Mouse (Mus musculus) v-Abl transformed pro-B cells (cell line): ENCODE results near the gene Naga.
"Not testable (repeated sequence)": the region's sequence is repeated elsewhere in the genome, so short reads cannot be mapped to it uniquely, and the experiment has no call there.

Experiments used
- in situ Hi-C, 2 experiments: fragments of 400-800 bp; cut with MboI; formaldehyde crosslinking; loops; one replicate each; pipeline ENCODE4 v1.15.1; 2025; ENCODE audit not compliant: unreplicated experiment in 2 of 2

Gene Naga

DNA sequence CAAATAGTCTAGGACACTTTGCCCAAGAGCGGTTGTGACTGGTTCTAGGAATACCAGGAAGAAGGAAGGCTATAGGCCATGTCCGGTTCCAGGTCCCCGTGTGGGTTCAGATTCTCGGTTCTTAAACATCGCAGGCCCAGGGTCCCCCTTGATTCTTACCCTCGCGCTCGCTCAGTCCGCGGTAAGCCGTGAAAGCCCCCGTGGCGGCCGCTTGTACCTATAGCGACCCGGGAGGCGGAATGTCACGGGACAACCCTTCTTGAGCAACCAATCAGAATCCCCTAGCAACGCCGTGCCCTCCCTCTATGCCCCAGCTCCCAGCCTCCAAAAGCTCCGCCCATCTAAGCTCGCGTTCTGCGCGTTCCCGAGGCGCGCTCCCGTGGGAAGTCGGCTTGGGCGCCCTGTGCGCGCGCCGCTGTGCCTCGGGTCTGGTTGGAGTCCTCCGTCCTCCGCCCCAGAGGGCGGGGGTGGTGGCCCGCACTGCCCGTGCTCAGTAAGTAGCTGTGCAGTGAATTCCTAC is at the start of gene Naga, which contains the start of the genes Pheta2 and Smdt1:
Gene Naga, minus strand, starts transcription at position 333 of the 520 bp plus-strand sequence.
Gene Pheta2, plus strand, starts transcription at position 350 of the 520 bp plus-strand sequence.
Gene Smdt1, plus strand, starts transcription at position 367 of the 520 bp plus-strand sequence.
- in situ Hi-C loops: no loop called here

DNA sequence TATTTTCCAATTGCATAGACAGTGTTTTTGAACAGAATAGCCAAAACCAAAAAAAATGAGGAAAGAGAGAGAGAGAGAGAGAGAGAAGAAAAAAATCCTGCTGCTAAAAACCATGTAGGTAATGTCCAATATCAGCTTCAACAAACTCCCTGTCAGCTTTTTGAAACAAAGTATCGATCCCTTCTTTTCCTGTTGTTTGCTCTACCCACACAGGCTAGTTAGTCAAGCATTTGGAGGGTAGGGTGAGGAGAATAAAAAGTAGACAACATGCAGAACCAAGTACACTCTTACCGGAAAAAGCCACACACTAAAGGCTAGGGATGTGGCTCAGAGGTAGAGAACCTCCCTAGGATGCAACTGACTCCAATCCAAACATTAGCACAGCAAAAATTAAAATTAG is 47.0 kb upstream of the Naga start:
- in situ Hi-C loops: no loop called here

DNA sequence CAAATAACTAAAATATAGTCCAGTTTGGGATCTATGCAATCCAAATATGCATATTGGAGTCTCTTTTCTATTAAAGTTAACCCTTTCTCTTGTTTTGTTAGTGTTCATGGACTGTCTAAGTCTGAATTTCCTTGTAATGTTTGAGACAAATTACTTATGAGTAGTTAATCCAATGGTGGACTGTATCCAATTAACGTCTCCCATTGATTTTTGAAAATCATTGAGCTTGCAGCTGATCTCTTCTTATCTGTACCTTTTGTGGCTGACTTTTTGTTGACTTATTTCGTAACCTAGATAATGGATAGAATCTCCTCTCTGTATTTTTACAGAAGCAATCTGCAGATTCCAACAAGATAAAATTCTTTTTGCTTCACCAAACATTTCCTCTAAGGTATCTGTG is 43.7 kb upstream of the Naga start:
- in situ Hi-C loops: no loop called here

DNA sequence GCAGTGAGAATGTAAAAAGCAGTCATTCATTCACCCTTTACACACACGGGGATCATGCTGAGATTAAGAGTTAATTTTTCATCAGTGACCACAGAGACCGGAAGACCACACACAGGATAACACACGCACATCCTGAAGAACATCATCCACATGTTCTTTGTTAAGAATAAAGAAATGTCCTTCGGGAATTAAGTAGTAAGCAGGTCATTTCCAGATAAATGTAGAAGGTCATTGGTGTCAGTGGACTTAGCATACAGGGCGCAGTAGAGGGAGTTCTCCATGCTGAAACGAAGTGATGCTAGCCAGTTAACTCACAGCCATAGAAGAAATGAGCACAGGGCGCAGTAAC is 42.0 kb upstream of the Naga start:
- in situ Hi-C loops: no loop called here

DNA sequence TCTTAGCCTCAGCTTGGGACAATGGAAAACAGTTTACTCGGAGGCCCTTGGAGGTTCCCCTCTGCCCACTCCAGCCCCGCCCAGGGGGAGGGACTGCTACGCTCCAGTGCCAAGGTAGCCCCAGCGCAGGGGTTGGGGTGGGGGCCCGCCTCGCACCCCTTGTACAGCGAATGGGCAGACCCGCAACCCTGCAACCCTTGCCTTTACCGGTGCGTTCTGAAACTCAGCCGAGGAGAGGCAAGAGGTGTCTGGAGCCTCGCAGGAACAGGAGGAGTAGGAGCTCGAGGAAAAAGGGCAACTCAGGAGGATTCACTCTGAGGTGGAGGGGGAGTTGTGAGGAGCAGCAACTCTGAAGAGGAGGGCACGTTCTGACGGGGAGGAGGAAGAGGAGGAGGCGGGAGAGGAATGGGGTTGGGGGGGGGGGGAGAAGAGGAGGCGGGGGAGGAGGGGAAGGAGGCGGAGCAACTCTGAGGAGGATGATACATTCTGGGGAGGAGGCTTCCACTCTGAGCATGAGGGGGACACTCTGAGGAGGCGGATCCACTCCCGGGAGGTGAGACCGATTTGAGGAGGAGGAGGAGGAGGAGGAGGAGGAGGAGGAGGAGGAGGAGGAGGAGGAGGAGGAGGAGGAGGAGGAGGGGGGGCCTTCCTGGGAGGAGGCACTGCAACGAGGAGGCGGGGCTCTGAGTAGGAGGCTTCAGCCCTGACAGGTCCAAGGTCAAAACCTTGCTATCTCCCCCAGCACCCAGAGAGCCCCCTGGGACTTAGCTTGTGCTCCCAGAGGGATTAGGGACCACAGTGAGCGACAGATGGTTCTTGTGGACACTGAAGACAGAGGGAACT is 41.4 kb upstream of the Naga start, which contains the start of gene Cyp2d22:
Gene Cyp2d22, minus strand, starts transcription at position 390 of the 843 bp plus-strand sequence.
- in situ Hi-C loops: no loop called here

DNA sequence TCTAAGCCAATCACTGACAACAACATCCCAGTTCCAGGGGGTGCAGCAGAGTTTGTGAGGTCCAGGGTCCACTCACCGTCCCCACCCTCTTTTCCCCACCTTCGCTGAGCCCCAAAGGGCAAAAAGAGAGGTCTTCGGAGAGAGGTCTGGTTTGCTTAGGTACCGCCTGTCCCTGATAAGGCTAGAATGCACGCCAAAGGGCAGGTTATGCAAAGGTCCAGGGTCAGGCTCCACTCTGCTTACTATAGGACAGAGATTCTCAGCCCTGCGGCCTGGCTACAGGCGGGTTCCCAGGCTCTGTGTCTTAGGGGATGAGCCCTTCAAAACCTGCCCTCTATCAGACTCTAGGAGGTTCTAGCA is 40.8 kb upstream of the Naga start:
- in situ Hi-C loops: no loop called here

DNA sequence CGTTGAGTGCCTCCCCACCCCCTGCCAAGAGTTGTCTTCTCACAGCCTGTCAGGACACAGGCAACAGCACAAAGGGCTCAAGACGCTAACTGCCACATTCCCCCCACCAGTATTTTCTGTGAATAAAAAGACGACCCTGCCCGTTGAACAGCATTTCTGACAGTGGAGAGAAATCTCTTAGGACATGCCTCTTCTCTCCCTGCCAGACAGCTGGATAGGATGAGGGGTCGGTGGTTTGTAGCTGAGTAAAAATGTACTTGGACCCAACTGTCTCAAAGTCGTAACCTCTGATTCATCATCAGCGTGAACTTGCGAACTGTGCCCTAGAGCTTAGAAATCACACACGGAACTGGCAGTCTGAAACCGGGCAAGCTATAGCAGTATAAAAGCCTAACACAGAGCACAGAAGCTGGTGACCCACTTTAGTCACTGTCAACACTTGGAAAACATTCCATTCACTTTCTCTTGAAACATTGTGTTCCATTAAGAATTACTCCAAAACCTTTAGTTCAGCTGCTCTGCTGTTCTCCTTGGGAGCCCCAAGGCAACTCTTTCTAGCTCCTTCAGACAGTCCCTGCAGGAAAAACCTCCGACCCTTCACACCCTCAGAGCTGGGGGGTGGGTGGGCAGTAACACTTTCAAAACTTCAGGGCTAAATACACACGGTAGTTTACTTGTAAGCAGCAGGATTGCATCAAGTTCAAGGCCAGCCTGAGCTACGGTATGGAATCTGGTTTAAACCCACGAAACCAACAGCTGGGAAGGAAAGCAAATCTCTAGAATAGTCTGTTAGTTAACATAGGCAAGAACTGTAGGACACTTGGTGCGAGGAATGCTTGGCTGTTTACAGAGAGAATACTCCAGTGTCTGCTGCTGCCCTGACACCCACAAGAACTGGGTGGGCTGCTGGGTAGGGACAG is 39.8 kb upstream of the Naga start:
- in situ Hi-C loops: no loop called here

DNA sequence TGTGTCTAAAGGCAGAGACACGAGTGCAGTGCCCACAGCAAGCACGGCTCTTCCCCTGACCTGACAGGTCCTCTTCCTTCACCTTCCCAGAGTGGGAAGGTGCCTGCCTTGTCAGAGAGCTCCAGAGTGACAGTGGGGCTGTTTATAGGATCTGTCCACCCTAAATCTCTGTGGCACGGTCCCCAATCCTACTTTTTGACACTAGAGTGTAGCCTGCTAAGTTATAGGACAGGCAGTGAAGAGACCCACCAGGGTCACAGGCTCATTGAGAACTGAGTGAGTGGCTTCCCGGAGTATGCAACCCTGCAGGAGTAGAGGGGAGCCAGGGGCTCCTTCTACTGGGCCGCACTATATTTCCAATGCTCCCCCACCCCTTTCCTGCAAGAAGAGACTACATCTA is 39.0 kb upstream of the Naga start:
- in situ Hi-C loops: no loop called here

DNA sequence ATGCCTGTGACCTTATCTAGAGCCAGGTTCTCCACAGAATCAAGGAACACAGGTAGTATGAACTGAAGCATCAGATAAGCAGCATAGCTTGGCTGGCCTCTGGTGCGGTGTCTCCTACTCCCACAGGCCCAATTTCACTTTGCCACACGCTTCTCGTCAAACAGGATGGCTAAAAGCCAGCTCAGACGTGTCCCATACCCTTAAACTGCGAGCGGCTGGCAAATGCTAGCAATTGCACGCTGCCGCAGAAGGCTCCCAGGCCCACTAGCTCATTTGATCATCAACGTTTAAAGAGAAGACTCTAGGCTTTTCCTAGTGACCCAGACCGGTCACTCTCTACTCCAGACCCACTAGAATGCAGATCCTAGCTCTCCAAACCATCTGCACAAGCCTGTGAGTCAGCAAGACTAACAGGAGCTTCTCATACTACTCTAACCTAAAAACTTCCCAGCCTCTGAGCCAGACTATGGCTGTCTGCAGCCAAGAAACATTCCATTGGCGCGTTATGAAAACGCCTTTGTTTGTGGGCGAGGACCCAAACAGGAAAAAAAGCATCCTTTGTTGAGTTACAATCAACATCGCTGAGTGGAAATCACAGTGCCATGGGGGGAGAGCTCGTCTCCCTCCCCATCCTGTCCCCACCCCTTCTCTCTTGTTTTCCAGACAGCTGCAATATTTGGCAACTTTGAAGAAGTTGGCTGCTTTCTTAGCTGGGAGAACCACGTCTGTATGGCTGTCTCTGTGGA is 37.8 kb upstream of the Naga start:
- in situ Hi-C loops: no loop called here

DNA sequence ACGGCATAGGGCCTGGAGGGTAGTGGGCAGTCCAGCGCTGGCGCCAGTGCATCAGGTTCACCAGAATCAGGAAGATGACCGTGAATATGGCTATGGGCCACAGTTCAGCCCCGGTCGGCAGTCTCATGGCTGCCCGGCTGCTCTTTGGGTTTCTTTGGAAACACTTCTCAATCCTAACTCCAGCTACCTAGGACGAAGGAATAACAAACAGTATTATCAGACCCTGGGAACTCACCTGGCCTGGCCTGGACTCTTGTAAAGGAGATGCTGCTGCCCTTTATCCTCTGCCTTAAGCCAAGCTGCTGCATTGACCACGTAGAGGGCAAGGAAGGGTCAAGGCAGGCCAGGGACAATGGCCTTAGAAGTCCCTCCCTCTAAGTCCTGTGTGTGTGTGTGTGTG is 37.1 kb upstream of the Naga start:
- in situ Hi-C loops: no loop called here

DNA sequence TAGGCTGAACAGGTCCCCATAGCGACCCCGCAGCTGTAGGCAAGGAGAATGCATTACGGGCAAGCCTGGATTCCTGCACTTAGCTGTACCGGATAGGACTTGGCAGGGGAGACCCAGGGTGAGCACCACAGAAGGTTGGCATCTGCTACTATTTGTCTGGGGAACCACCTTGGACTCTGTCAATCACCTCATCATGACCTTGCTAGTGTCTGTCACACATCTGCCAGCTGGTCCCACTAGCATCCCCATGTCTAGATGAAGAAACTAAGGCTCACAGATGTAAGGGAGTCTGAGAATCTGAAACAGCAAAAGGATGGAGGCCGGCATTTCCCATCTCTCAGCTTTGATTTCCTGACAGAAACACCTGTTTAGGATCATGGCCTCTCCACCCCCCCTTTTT is 35.7 kb upstream of the Naga start:
- in situ Hi-C loops: no loop called here

DNA sequence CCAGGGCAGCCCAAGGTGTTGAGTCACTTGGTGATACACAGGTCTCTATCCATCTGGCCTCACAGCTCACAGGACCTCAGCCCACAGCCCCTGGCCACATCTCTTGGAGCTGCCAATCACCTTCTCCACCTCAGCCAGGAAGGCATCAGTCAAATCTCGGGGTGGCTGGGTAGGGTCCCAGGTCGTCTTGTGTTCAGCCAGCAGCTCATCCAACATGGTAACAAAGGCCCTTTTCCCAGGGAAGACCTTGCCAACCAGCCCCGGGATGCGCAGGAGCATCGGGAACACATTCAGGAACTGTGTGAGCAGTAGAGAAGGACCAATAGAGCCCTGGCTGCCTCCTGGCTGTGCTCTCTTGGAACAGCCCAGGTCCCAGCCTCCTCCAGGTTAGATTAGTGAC is 34.3 kb upstream of the Naga start:
- in situ Hi-C loops: no loop called here

DNA sequence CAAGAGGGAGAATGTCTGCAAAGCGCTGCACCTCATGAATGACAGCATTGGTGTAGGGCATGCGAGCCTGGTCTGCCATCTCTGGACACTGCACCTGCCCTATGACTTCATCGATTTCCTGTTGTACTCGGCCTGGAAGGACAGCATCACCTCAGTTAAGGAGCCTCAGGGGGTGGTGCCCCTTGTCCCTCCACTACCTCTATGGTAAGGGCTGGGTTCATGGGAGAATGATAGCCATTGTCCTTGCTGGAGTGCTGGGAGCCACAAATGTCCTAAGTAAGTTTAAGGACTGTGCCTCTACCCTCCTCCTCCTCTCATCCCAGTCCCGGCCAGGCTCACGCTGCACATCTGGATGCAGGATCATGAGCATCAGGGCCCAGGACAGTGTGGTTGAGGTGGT is 33.7 kb upstream of the Naga start:
- in situ Hi-C loops: no loop called here

DNA sequence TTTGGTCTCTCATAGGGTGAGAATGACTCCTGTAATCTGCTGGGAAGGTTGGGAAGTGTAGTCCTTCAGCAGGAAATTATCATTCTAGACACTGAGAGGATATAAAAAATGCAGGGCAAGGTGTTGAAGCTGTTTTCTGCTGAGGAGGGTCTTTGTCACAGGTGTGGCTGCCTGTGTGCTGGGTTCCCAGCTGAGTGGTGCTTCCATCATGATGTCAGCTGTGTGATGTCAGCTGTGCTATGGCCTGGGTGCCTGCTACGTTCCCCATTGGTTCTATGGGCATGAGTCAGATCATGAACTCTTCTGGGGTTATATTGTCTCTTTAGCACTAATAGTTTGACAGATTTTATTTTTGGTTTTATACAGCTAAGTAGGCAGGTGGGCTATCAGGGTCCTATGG is 30.1 kb upstream of the Naga start:
- in situ Hi-C loops: no loop called here

DNA sequence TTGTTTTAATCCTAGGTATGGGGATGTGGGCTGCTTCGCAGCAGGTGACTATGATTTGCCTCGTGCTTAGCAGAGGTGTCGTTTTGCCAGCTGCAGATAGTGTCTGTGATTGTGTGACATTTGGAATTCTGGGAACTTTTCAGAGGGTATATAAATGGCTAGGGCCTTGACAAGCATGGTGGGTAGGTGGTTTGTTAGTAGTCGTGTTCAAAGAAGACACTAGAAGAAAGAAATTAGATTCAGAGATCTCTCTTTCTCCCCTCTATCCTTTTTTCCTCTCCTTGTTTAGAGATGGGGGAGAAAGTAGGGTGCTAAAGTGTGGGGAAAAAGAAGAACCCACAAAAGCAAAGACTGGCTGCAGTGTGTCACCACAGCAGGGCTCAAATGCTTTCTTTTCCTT is 29.4 kb upstream of the Naga start:
- in situ Hi-C loops: no loop called here

DNA sequence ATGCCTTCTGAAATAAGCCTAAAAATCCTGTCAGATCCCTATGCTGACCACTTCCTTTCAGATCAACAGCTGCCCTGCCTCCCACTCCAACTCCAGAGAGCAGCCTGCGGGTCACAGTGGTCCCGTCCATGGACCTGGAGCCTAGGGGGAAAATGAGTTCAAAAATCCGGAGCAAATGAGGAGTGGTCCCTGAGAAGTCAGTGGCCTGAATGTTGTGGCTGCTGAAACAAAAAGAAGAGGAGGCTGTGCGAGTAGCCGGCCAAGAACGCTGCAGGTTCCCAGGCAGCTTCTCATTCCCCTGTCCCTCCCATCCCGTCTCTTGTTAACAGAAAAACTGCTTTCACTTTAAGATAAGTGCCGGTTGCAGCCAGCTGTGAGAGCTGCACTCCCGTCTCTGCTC is 25.8 kb upstream of the Naga start:
- in situ Hi-C loops: not testable (repeated sequence)

DNA sequence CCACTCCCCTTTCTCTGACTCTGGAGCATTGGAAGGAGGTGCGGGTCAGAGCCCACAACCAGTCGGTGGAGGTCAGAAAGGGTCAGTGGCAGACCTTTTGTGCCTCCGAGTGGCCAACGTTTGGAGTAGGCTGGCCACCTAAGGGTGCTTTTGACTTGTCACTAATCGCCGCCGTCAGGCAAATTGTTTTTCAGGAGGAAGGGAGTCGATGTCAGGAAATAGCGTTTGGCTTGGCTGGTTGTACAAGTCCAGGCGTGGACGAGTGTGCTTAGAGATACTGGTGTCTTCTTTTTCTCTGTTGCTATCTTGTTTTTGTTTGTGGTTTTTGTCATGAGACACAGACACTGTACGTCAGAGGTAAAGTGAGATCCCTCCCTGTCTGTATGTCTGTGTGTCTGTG is 25.1 kb upstream of the Naga start:
- in situ Hi-C loops: not testable (repeated sequence)

DNA sequence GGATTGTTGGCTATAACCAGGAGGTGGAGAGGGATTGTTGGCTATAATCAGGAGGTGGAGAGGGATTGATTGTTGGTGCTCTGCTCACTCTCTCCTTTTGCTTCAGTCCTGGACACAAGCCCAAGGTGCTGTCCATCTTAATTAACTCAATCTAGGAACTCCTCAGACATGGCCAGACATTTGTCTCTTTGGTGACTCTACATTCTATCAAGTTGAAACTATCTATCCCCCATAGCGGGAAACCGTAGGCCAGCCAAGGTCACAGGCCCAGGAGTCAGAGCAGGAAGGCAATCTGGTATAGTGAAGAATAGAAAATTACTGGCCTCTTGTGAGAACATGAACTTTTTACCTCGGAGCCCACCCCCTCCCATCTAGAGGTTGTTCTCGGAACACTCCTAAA is 23.5 kb upstream of the Naga start:
- in situ Hi-C loops: no loop called here

DNA sequence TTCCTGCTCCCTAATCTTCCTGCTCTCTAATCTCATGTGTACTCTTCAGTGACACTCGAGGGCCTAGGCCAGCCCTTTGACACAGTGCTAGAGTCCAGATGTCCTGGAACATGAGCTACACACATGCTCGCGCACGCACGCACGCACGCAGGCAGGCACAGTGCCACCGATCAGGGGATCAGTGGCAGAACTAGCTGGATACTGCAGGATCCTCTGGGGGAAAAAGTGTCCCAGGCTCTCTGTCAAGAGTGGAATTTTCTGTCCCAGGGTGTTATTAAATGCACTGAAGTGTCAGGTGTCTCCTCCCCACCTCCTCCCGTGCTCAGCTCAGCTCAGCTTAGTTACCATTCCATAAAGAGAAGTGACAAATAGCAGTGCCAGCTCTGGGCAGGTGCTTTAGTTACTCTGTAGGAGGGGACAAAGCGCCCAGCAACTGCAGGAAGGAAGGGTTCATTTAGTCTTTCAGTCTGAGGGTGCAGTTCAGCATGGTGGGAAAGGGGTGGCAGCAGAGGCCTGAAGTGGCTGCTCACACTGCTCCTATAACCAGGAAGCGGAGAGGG is 22.8 kb upstream of the Naga start:
- in situ Hi-C loops: no loop called here
